Mouse (Mus musculus) liver, embryonic 13.5 days (tissue): ENCODE measurements around the gene Nr1h2. TPM values are rescaled to one million over a fixed set of nuclear protein-coding genes. Genes with fewer than 3 reads are reported as not detected.

Source experiments
- ATAC-seq: fragments of 200-750 bp; cut with Nextera tagmentation; 2 replicates; pipeline ENCODE4 v1.8.0; 2017; ENCODE audit warnings: low read depth, mild to moderate bottlenecking, moderate number of reproducible peaks, moderate library complexity
- DNase-seq: peaks from one replicate; pipeline ENCODE4 v3.0.0; 2022
- H3K27ac ChIP-seq: fragments of 300-500 bp; sonication (generic); 2 replicates; pipeline ENCODE4 v1.5.1; 2015; ENCODE audit warnings: moderate library complexity, mild to moderate bottlenecking, inconsistent platforms
- H3K27me3 ChIP-seq: fragments of 300-500 bp; sonication (generic); 2 replicates; pipeline ENCODE4 v1.6.1; 2015; ENCODE audit warnings: mild to moderate bottlenecking, inconsistent platforms
- H3K36me3 ChIP-seq: fragments of 300-500 bp; sonication (generic); 2 replicates; pipeline ENCODE4 v1.6.1; 2015; ENCODE audit warnings: mild to moderate bottlenecking, inconsistent platforms
- H3K4me1 ChIP-seq: fragments of 300-500 bp; sonication (generic); replicated peaks from 2 replicates; pipeline ENCODE4 v1.6.1; 2015; ENCODE audit warnings: inconsistent platforms
- H3K4me2 ChIP-seq: fragments of 300-500 bp; sonication (generic); 2 replicates; pipeline ENCODE4 v1.6.1; 2015; ENCODE audit warnings: inconsistent platforms, mild to moderate bottlenecking, moderate library complexity
- H3K4me3 ChIP-seq: fragments of 300-500 bp; sonication (generic); replicated peaks from 2 replicates; pipeline ENCODE4 v1.5.1; 2015; ENCODE audit warnings: mild to moderate bottlenecking, inconsistent platforms
- H3K9ac ChIP-seq: fragments of 300-500 bp; sonication (generic); 2 replicates; pipeline ENCODE4 v1.6.1; 2015; ENCODE audit warnings: mild to moderate bottlenecking, inconsistent platforms
- H3K9me3 ChIP-seq: fragments of 300-500 bp; sonication (generic); replicated peaks from 2 replicates; pipeline ENCODE4 v1.6.1; 2016; ENCODE audit warnings: inconsistent platforms
- WGBS: fragments of 180-500 bp; shearing (Covaris S2); methylation state at CpG from one replicate; pipeline ENCODE4 v1.1.7; 2015; ENCODE audit not compliant: insufficient replicate concordance; 5-methylcytosine and 5-hydroxymethylcytosine counted together
- polyA plus RNA-seq: library from polyadenylated mRNA; unstranded; fragments of >200 nt; fragmentation: Nextera tagmentation; extraction: Ambion mirVana; gene quantifications from 2 replicates; pipeline ENCODE4 v1.2.1, GENCODE M21; 2015

The Nr1h2 gene
- polyA plus RNA-seq, 1 experiment from 2014 or later = 40.7 TPM

DNA sequence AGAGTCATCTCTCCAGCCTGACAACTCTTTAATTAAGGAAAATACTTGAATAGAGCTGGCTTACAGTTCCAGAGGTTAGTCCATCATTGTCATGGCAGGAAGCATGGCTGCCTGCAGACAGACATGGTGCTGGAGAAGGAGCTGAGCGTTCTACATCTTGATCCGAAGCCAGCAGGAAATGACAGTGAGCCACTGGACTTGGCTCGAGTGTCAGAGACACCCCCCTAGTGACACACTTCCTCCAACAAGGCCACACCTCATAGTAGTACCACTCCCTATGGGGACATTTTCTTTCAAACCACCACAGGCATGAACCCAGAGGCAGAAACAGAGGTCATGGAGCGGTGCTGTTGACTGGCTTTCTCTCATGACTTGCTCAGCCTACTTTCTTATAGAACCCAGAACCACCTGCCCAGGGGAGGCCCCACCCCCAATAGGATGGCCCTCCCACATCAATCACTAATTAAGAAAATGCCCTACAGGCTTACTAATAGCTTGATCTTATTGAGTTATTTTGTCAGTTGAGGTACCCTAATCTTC is 30.6 kb upstream of the Nr1h2 start:
- Histone ChIP-seq H3K27me3 (peaks cover 79% of the 10 kb centered on the region), H3K4me2 (no peak overlapping the region), H3K9ac (no peak overlapping the region), H3K27ac (no peak overlapping the region), H3K36me3 (no peaks in the 10 kb centered on the region), H3K4me1 (peaks cover 21% of the 10 kb centered on the region), H3K9me3 (no peaks in the 10 kb centered on the region), H3K4me3 (no peak overlapping the region)
- WGBS = 47% methylated on average over 4 of the region's 4 CpGs
- ATAC-seq (no peak), DNase-seq (no peak)

DNA sequence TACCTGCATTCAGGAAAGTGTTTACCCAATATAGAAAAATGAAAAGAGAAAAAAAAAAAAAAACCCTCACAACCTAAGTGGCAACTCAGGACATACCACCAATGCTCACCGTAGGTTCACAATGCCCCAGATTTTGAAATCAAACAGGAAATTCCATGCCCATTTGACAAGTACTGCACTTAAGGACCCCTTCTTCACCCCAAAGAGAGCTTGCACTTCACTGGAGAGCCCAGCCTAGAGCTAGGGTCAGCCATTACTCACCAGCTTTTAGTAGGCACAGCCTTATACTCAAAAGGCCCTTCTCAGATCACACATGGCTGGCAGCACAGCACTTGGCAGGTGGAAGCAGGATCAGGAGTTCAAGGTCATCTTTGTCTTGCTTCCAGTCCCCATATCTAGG is 29.4 kb upstream of the Nr1h2 start:
- Histone ChIP-seq H3K27me3 (peaks cover 67% of the 10 kb centered on the region), H3K4me3 (no peak overlapping the region), H3K36me3 (no peaks in the 10 kb centered on the region), H3K4me2 (no peak overlapping the region), H3K4me1 (peaks cover 10% of the 10 kb centered on the region), H3K9me3 (no peaks in the 10 kb centered on the region), H3K27ac (no peak overlapping the region), H3K9ac (no peak overlapping the region)
- ATAC-seq (no peak), DNase-seq (no peak)
- WGBS = 56% methylated on average over 1 of the region's 1 CpGs

DNA sequence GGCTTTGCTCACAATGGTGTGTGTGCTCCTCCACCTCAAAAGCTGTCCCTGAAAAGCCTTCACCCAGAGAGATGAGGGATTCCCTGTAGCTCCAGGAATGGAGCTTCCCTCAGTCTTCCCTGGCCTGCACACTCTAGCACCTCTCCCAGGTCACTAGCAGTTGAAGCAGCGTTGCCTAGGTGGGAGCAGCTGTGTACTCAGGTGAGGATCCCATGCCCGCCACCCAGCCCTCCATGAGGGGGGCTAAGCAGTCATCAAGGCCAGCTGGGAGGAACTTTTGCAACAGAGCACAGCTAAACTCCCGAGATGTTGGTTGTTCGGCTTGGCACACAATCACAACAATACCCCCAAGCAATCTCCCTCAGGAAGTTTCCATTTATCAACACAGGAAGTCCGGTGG is 29.0 kb upstream of the Nr1h2 start:
- Histone ChIP-seq H3K4me3 (no peak overlapping the region), H3K4me2 (no peak overlapping the region), H3K4me1 (peaks cover 10% of the 10 kb centered on the region), H3K9me3 (no peaks in the 10 kb centered on the region), H3K36me3 (no peaks in the 10 kb centered on the region), H3K27me3 (peaks cover 63% of the 10 kb centered on the region), H3K9ac (no peak overlapping the region), H3K27ac (no peak overlapping the region)
- DNase-seq = no peak
- ATAC-seq = no peak
- WGBS = 41% methylated on average over 5 of the region's 5 CpGs

DNA sequence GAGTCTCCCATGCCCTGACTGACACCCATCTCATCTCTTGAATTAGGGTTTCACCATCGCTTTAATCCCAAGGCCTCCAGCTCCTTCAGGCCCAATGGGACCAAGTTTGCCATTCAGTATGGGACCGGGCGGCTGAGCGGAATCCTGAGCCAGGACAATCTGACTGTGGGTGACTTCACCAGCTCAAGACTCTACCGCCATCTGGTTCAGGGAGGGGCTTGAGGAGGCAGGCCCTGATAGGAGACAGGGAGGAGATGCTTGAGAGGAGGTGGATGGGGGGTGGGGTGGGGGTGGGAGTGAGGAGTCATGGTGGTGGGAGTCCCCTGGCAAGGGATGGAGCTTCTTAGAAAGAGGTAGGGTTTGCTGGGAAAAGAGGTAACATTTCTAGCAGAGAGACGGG is 27.9 kb upstream of the Nr1h2 start:
- Histone ChIP-seq H3K27ac (no peak overlapping the region), H3K4me1 (peaks cover 10% of the 10 kb centered on the region), H3K9ac (no peak overlapping the region), H3K36me3 (no peaks in the 10 kb centered on the region), H3K4me3 (no peak overlapping the region), H3K4me2 (no peak overlapping the region), H3K27me3 (peaks cover 52% of the 10 kb centered on the region), H3K9me3 (no peaks in the 10 kb centered on the region)
- 50% methylated on average over 6 of the region's 6 CpGs for WGBS
- no peak for DNase-seq
- no peak for ATAC-seq

DNA sequence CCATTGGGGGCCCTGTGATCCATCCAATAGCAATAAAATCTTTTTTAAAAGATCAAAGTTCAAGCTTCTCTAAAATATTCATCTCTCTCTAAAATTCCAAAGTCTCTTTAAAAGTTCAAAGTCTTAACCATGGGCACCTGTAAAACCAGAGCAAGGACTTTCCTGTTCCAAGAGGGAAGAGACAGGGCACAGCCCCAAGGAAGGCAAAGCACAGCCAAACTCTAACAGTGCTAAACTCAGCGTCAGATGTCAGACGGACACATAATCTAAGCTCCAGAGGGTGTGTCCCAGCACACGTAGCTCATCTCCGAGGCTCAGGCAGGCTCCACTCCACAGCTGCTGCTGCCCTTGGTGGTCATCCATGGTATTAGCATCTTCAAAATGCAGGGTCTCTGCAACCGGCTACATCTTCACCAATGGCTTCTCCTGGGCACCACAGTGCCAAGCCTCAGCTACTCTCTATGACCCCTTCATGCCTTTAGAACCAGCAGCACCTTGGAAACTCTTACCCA is 22.6 kb upstream of the Nr1h2 start:
- no peaks in the 10 kb centered on the region for H3K36me3 ChIP-seq
- no peaks in the 10 kb centered on the region for H3K4me1 ChIP-seq
- no peak overlapping the region for H3K9ac ChIP-seq
- H3K9me3 ChIP-seq = no peaks in the 10 kb centered on the region
- WGBS = 40% methylated on average over 5 of the region's 5 CpGs
- no peak for ATAC-seq
- H3K4me2 ChIP-seq = no peak overlapping the region
- H3K27me3 ChIP-seq = peaks cover 9% of the 10 kb centered on the region
- H3K27ac ChIP-seq = no peak overlapping the region
- H3K4me3 ChIP-seq = no peak overlapping the region
- no peak for DNase-seq

DNA sequence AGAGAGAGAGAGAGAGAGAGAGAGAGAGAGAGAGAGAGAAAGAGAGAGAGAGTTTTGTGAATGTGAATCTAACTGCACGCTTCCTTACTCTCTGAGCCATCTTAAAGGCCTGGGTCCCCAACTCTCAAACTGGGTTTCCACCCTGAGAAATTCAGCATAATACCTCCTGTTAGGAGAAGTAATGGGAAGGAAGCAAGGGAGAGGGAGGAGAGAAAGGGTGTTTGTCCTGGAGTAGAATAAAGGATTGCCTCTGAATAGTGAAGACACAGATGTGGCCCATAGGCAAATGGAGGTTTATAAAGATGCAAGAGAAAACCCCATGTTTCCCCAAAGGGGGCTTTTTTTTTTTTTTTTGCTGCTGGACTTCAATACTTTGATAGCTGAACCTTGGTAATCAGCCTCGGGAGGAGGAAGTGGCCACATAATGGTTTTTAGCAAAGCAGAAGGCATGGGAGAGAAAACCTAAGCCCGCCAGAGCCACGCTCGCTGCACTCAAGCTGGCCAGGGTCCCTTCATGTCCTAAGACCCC is 19.3 kb upstream of the Nr1h2 start:
- H3K27ac ChIP-seq = no peak overlapping the region
- 53% methylated on average over 5 of the region's 5 CpGs for WGBS
- H3K9me3 ChIP-seq = no peaks in the 10 kb centered on the region
- ATAC-seq = no peak
- DNase-seq = no peak
- H3K4me3 ChIP-seq = no peak overlapping the region
- no peak overlapping the region for H3K9ac ChIP-seq
- H3K4me1 ChIP-seq = no peaks in the 10 kb centered on the region
- peaks cover 5% of the 10 kb centered on the region; the same call in 1 of the 2 replicates for H3K27me3 ChIP-seq
- no peaks in the 10 kb centered on the region for H3K36me3 ChIP-seq
- no peak overlapping the region for H3K4me2 ChIP-seq

DNA sequence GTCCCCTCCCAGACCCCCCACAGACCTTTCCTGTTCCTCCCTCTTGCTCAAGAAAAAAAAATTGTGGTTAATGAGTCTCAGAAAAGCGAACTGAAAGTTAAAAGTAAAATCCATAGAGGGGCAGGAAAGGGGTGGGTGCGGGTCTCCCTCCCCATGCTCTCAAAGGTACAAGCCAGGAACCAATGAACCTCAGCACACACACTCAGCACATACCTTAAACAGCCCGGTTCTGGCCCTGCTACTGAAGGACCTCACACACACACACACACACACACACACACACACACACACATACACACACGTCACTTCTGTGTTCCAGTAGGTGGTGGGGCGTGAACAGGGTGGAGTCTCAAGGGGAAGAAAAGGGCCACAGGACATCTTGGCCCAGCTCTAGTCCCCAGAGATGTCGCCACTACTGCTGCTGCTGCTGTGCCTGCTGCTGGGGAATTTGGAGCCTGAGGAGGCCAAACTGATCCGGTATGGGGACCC is 18.5 kb upstream of the Nr1h2 start, which contains the start of gene Napsa:
Napsa (plus strand) TSS at position 168 of the 489 bp plus-strand sequence.
- Histone ChIP-seq H3K9me3 (no peaks in the 10 kb centered on the region), H3K27me3 (peaks cover 5% of the 10 kb centered on the region; the same call in 1 of the 2 replicates), H3K9ac (no peak within 1 kb of the TSS), H3K4me2 (no peak within 1 kb of the TSS), H3K4me3 (no peak within 1 kb of the TSS), H3K36me3 (no peaks in the 10 kb centered on the region), H3K4me1 (no peaks in the 10 kb centered on the region), H3K27ac (no peak within 1 kb of the TSS)
- DNase-seq = no peak
- no peak for ATAC-seq
- WGBS = 17% methylated on average over 7 of the region's 7 CpGs

DNA sequence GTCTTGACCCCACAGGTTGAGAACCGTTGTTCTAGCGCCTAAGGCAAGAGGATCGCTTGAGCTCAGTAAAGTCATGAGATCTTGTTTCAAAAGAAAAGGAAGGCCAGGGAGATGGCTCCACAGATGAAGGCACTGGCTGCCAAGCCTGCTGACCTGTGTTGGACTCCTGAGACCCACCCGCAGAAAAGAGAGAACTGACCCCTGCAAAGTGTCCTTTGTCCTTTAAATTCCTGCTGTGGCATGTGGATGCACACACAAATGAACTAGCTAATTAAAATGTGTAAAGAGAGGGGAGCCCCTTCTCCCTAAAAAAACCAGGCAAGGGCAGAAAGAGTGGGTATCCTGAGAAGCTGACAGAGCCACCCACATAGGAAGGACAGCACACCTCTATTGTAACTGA is 18.1 kb upstream of the Nr1h2 start:
- Histone ChIP-seq H3K4me3 (no peak overlapping the region), H3K9ac (no peak overlapping the region), H3K27me3 (peaks cover 5% of the 10 kb centered on the region; the same call in 1 of the 2 replicates), H3K4me1 (no peaks in the 10 kb centered on the region), H3K4me2 (no peak overlapping the region), H3K9me3 (no peaks in the 10 kb centered on the region), H3K27ac (no peak overlapping the region), H3K36me3 (no peaks in the 10 kb centered on the region)
- no peak for DNase-seq
- WGBS = 70% methylated on average over 4 of the region's 4 CpGs
- ATAC-seq = no peak

DNA sequence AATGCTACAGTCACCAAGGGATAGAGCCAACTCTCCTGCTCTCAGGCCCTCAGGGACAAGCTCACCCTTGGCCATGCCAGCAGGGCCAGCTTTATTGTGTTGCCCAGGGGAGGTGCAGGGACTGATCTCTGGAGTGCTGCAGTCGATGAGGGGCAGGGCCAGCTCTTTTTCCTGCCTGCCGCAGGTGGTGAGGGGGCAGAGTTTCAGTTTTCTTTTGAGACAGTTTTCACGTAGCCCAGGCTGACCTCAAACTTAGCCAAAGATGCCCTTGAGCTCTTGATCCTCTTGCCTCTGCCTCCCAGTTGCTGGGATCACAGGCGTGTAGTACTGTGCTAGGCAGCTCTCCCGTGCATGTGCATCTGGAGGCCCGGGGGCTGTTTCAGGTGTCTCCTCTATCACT is 17.2 kb upstream of the Nr1h2 start:
- H3K27ac ChIP-seq = no peak overlapping the region
- no peaks in the 10 kb centered on the region for H3K9me3 ChIP-seq
- ATAC-seq (no peak), DNase-seq (no peak)
- no peak overlapping the region for H3K4me3 ChIP-seq
- no peaks in the 10 kb centered on the region for H3K36me3 ChIP-seq
- peaks cover 7% of the 10 kb centered on the region; the same call in 1 of the 2 replicates for H3K27me3 ChIP-seq
- WGBS = 60% methylated on average over 6 of the region's 6 CpGs
- no peak overlapping the region for H3K9ac ChIP-seq
- H3K4me1 ChIP-seq = no peaks in the 10 kb centered on the region
- no peak overlapping the region for H3K4me2 ChIP-seq

DNA sequence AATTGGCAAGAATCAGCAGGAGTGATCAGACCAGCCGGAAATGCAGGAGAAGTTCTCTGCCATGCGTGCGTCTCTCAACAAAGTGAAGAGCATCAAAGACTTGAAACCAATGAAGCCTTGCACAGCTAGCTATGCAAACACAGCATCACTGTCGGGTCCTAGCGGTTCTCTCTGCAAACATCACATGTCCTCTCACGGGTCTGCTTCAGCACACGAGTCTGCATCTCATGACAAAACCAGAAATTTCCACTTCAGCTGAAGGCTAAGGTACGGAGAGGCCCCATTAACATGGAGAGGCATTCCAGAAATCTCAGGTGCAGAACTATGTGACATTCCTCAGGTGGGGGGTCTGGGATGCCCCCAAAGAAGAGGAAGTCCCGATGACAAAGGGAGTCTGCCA is 15.1 kb upstream of the Nr1h2 start:
- ATAC-seq = no peak

DNA sequence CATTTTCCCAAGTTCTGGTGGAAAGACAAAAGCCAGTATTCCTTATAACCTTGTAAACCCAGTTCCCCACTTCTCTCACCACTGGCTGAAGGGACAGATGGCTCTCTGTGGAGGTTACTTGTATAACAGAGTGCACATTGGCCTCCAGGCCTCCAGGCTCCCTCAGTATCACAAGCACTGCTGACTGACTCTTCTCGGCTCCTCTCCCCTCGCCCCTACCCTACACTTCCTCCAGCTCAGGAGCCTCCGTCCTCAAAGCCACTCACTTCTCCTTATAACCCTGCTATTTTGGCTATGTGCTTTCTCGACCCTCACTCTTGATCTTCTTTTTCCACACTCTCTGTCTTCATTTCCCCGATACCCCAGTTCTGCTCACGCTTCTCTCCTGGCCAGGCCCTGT is 11.7 kb upstream of the Nr1h2 start:
- Histone ChIP-seq H3K4me1 (no peaks in the 10 kb centered on the region), H3K9ac (no peak overlapping the region), H3K4me2 (no peak overlapping the region), H3K9me3 (no peaks in the 10 kb centered on the region), H3K27ac (no peak overlapping the region), H3K4me3 (no peak overlapping the region), H3K27me3 (peaks cover 10% of the 10 kb centered on the region; the same call in 1 of the 2 replicates), H3K36me3 (no peaks in the 10 kb centered on the region)
- DNase-seq = no peak
- no peak for ATAC-seq
- WGBS = 42% methylated on average over 6 of the region's 6 CpGs

More for the DNA sequence above, 15.1 kb upstream of the Nr1h2 start:
- Histone ChIP-seq H3K4me3 (no peak overlapping the region), H3K4me1 (no peaks in the 10 kb centered on the region), H3K27ac (no peak overlapping the region), H3K9me3 (no peaks in the 10 kb centered on the region), H3K4me2 (no peak overlapping the region), H3K36me3 (no peaks in the 10 kb centered on the region), H3K9ac (no peak overlapping the region), H3K27me3 (peaks cover 10% of the 10 kb centered on the region; the same call in 1 of the 2 replicates)
- 52% methylated on average over 9 of the region's 9 CpGs for WGBS
- DNase-seq = no peak

DNA sequence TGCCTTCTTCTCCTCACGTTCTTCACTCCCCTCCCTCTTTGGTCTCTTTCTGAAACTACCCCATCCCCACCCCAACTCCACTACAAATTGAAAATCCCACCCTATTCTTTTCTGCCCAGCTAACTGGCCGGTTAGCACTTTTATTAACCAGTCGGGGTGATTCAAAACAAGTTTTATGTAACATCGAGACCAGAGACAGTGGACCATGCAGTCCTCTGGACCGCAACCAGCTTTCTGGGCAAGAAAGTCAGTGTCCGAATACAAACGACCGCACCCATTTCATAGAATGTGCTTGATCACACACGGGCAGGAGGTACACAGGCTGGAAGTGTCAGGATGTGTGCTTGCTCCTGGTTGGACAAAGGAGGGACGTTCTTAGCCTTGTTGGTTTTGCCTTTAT is 10.7 kb upstream of the Nr1h2 start:
- Histone ChIP-seq H3K4me2 (no peak overlapping the region), H3K27ac (no peak overlapping the region), H3K9me3 (no peaks in the 10 kb centered on the region), H3K4me1 (no peaks in the 10 kb centered on the region), H3K36me3 (no peaks in the 10 kb centered on the region), H3K9ac (no peak overlapping the region), H3K27me3 (peaks cover 10% of the 10 kb centered on the region; the same call in 1 of the 2 replicates), H3K4me3 (no peak overlapping the region)
- 71% methylated on average over 10 of the region's 10 CpGs for WGBS
- ATAC-seq = no peak
- DNase-seq = no peak
